Mouse (Mus musculus) limb, embryonic 10.5 days (tissue): ENCODE results near the gene Ube2d3. TPM values are rescaled to one million over a fixed set of nuclear protein-coding genes. Genes with fewer than 3 reads are reported as not detected.

Source experiments
- DNase-seq: peaks from one replicate; pipeline ENCODE4 v3.0.0-alpha.2; 2017; ENCODE audit warnings: low spot score
- H3K27ac ChIP-seq: fragments of 300-500 bp; sonication (generic); 2 replicates; pipeline ENCODE4 v1.5.1; 2016; ENCODE audit warnings: mild to moderate bottlenecking
- H3K27me3 ChIP-seq: fragments of 300-500 bp; sonication (generic); 2 replicates; pipeline ENCODE4 v1.6.1; 2016; ENCODE audit warnings: low read depth, mild to moderate bottlenecking; ENCODE audit not compliant: poor library complexity, severe bottlenecking
- H3K36me3 ChIP-seq: fragments of 300-500 bp; sonication (generic); 2 replicates; pipeline ENCODE4 v1.6.1; 2016; ENCODE audit warnings: mild to moderate bottlenecking, moderate library complexity
- H3K4me1 ChIP-seq: fragments of 300-500 bp; sonication (generic); 2 replicates; pipeline ENCODE4 v1.6.1; 2016
- H3K4me3 ChIP-seq: fragments of 300-500 bp; sonication (generic); 2 replicates; pipeline ENCODE4 v1.5.1; 2016; ENCODE audit warnings: mild to moderate bottlenecking, moderate library complexity
- H3K9me3 ChIP-seq: fragments of 300-500 bp; sonication (generic); replicated peaks from 2 replicates; pipeline ENCODE4 v1.6.1; 2016; ENCODE audit warnings: mild to moderate bottlenecking
- WGBS: fragments of 180-500 bp; shearing (Covaris S2); methylation state at CpG from one replicate; pipeline ENCODE4 v1.1.7; 2016; 5-methylcytosine and 5-hydroxymethylcytosine counted together
- polyA plus RNA-seq: library from polyadenylated mRNA; unstranded; fragments of >200 nt; fragmentation: Nextera tagmentation; extraction: Ambion mirVana; gene quantifications from 2 replicates; pipeline ENCODE4 v1.2.1, GENCODE M21; 2016

Ube2d3 gene
- 530 and 546 TPM in 2 replicates for polyA plus RNA-seq

DNA sequence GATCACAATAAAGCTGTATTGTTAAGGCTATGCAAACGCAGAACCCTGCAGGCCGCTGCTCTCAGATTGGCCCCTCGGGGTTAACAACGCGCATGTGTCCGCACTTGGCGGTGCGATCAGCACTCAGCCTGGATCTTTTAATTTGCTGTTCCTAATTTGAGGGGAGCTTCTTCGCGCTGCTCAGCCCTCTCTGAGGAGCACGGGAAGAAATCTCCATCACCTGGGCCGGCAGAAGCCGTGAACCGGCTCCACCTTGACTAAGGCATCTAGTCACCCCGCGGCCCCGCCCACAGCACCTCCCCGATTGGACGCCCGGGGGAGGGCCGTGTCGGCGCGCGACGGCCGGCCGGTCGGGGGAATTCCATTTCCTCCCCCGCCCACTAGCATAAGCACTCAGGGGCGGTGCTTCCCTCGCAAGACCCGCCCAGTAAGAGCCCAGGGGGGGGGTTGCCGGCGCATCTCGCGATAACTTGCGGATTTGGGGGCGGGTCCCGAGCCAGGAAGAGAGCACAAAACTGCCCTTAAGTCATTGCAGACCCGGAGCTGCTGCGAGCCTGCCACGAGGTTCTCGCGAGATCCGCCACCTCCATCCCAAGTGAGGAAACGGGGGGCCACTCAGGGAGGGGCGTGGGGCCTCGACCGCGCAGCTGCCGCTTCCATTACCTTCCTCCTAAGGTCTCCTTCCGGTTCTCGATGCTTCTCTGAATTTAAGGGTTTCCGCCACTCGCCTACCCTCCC, at the start of gene Ube2d3:
Gene Ube2d3, plus strand, starts transcription at position 392 of the 738 bp plus-strand sequence.
- Histone ChIP-seq H3K27ac (peak within 1 kb of the TSS; percentile 100), H3K4me1 (peaks cover 27% of the 10 kb centered on the region), H3K27me3 (no peaks in the 10 kb centered on the region), H3K36me3 (peaks cover 33% of the 10 kb centered on the region), H3K4me3 (peak within 1 kb of the TSS; percentile 99), H3K9me3 (no peaks in the 10 kb centered on the region)
- WGBS = under 1% methylated on average over 56 of the region's 56 CpGs
- DNase-seq = peak; percentile 98

DNA sequence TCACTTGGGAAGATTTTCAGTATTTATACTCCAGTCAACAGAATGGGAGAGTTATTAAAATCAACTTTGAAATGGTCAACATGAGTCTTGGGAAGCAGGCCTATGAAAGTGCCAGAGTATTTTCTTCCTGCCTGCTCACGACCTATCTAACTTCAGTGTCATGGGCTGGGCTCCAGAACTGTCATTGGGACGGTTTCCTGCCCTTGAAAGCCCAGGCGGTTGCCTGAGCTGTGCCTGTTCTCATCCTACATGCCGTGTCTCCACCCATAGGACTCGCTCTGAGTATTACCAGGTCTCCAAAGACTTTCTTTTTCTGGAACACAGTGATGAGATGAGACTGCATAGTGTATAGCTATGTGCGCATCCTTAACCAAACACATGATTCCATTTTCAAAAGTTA, 44.8 kb upstream of the Ube2d3 start:
- Histone ChIP-seq H3K27ac (no peak overlapping the region), H3K9me3 (no peaks in the 10 kb centered on the region), H3K4me3 (no peak overlapping the region), H3K36me3 (no peaks in the 10 kb centered on the region), H3K27me3 (no peaks in the 10 kb centered on the region), H3K4me1 (peaks cover 15% of the 10 kb centered on the region)
- WGBS = 86% methylated on average over 6 of the region's 6 CpGs
- DNase-seq = no peak

DNA sequence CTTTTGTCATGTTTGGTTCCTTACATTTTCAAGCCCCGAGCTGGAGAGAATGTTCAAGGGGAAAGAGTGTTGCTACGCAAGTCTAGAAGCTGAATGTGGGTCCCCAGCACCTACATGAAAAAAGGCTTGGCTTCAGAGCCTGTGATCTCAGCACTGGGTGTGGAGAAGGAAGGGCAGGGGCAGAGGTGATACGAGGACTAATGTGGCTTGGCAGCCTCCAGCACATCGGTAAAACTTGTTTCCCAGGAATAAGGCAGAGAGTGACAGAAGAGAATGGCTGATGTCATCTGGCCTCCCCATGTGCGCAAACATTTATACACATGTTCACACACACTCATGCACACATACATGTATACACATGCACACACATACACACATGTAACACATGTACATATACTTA, 42.9 kb upstream of the Ube2d3 start:
- no peak for DNase-seq
- Histone ChIP-seq H3K9me3 (no peaks in the 10 kb centered on the region), H3K27ac (no peak overlapping the region), H3K4me1 (peaks cover 15% of the 10 kb centered on the region), H3K4me3 (no peak overlapping the region), H3K36me3 (no peaks in the 10 kb centered on the region), H3K27me3 (no peaks in the 10 kb centered on the region)
- 80% methylated on average over 5 of the region's 5 CpGs for WGBS

DNA sequence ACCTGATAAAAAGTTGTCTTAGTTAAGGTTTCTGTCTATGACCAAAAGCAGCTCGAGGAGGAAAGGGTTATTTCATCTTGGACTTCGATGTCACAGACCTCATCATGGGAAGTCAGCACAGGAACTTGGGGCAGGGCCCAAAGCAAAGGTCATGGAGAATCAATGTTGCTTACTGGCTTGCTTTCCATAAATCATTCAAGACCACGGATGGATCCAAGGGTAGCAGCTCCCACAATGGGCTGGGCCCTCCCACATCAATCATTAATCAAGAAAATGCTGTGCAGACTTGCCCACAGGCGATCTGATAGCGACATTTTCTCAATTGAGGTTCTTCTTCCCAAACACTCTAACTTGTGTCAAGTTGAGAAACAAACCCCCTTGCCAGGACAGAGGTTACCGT, 41.9 kb upstream of the Ube2d3 start:
- no peak overlapping the region for H3K4me3 ChIP-seq
- no peaks in the 10 kb centered on the region for H3K36me3 ChIP-seq
- no peaks in the 10 kb centered on the region for H3K9me3 ChIP-seq
- H3K27me3 ChIP-seq = no peaks in the 10 kb centered on the region
- H3K27ac ChIP-seq = no peak overlapping the region
- 63% methylated on average over 6 of the region's 6 CpGs for WGBS
- no peak for DNase-seq
- H3K4me1 ChIP-seq = peaks cover 15% of the 10 kb centered on the region

DNA sequence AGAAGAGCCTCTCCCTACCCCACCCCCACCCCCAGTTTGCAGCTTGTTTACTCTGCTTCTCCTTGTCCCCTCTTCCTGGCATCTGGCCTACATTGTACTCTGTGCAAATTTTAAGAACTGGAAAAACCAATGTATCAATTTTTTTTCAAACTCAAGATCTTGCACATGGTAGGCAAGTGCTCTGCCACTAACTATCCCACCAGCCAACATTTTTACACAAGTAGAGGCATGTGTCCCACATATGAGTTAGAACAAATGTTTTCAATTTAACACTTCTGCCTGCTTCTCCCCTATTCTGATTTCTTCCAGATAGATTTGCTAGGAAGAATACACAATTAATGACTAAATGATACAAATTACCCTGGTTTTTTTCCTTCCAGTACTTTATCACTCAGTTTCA, 40.8 kb upstream of the Ube2d3 start:
- peaks cover 15% of the 10 kb centered on the region for H3K4me1 ChIP-seq
- no peak overlapping the region for H3K27ac ChIP-seq
- H3K27me3 ChIP-seq = no peaks in the 10 kb centered on the region
- DNase-seq = no peak
- no peaks in the 10 kb centered on the region for H3K36me3 ChIP-seq
- no peak overlapping the region for H3K4me3 ChIP-seq
- no peaks in the 10 kb centered on the region for H3K9me3 ChIP-seq

DNA sequence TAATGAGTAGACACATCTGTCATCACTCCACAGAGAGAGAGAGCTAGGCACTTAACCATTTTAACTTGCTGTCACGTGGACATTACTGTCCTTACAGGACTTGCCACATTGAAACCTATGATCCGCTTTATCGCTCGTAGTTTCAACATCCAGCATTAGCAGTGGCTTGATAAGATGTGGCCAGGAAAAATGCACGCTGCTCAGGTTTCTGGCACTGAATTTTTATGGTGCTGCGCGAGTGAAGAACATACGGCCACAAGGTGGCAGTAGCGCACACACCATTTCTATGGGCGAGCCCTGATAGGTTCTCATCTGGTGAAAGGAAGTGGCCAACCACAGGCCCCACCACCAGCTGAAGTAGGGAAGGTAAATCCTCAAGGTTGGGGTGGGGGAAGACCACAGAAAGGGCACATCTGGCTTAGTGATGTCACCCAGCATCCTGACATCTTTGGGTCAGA, 35.7 kb upstream of the Ube2d3 start:
- Histone ChIP-seq H3K27me3 (no peaks in the 10 kb centered on the region), H3K36me3 (peaks cover 23% of the 10 kb centered on the region)
- 17% methylated on average over 10 of the region's 10 CpGs for WGBS

DNA sequence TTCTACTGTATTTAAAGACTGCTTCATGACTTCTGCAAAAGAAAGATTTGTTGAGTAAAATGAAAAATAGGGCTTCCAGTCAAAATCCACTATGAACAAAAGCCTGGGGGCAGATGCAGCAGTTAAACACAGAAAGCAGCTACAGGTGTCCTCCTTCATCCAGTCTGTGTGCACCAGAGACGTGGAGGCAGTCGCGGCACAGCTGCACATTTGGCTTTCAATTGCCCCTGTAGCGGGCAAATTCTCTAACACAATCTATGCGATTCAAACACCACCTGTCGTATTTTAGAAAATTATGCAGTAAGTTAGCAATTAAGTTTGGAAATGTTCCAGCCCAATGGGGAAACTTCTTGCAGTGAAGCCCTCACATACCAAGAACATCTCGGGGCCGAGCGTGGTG, 34.7 kb upstream of the Ube2d3 start:
- DNase-seq = no peak
- peaks cover 29% of the 10 kb centered on the region for H3K36me3 ChIP-seq
- no peaks in the 10 kb centered on the region for H3K27me3 ChIP-seq
- H3K4me1 ChIP-seq = no peaks in the 10 kb centered on the region
- WGBS = 91% methylated on average over 9 of the region's 9 CpGs
- no peak overlapping the region for H3K4me3 ChIP-seq
- no peaks in the 10 kb centered on the region for H3K9me3 ChIP-seq
- H3K27ac ChIP-seq = no peak overlapping the region

More for the DNA sequence above, 35.7 kb upstream of the Ube2d3 start:
- no peak overlapping the region for H3K27ac ChIP-seq
- no peaks in the 10 kb centered on the region for H3K9me3 ChIP-seq
- DNase-seq = peak; percentile 85
- H3K4me3 ChIP-seq = no peak overlapping the region
- H3K4me1 ChIP-seq = peaks cover 4% of the 10 kb centered on the region

DNA sequence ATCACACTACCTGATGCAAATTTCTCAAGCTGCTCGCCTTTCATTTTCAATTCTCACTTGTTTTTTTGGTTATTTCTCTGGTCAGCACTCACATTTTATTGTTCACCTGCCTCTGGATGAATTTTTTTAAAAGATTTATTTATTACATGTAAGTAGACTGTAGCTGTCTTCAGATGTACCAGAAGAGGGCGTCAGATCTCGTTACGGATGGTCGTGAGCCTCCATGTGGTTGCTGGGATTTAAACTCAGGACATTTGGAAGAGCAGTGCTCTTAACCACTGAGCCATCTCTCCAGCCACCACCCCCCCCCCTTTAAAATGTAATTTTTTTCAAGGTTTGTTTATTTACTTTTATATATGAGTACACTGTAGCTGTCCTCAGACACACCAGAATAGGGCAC, 34.1 kb upstream of the Ube2d3 start:
- WGBS = 90% methylated on average over 5 of the region's 5 CpGs
- Histone ChIP-seq H3K4me1 (no peaks in the 10 kb centered on the region), H3K27me3 (no peaks in the 10 kb centered on the region), H3K4me3 (no peak overlapping the region), H3K27ac (no peak overlapping the region), H3K9me3 (no peaks in the 10 kb centered on the region), H3K36me3 (peaks cover 34% of the 10 kb centered on the region)
- no peak for DNase-seq

DNA sequence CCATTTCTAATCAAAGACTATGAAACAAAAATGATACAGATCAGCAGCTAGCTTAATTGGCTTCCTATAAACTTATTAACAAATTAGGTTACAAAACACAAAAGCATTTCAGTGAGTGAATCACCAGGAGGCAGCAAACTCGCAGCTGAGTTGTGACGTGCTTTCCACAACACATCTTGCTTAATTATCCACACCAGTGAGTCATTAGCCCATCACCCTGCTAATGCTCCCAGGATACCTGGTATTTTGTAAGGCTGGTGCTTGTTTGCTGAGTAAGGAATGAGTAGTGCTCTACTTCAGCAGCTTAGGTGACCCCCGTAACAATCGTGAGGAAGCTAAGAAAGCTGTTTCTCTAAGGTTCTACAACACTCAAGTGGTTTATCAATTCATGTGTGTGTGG, 33.4 kb upstream of the Ube2d3 start:
- H3K27me3 ChIP-seq = no peaks in the 10 kb centered on the region
- no peak overlapping the region for H3K4me3 ChIP-seq
- DNase-seq = no peak
- peaks cover 41% of the 10 kb centered on the region for H3K36me3 ChIP-seq
- no peak overlapping the region for H3K27ac ChIP-seq
- H3K4me1 ChIP-seq = no peaks in the 10 kb centered on the region
- 81% methylated on average over 4 of the region's 4 CpGs for WGBS
- no peaks in the 10 kb centered on the region for H3K9me3 ChIP-seq

DNA sequence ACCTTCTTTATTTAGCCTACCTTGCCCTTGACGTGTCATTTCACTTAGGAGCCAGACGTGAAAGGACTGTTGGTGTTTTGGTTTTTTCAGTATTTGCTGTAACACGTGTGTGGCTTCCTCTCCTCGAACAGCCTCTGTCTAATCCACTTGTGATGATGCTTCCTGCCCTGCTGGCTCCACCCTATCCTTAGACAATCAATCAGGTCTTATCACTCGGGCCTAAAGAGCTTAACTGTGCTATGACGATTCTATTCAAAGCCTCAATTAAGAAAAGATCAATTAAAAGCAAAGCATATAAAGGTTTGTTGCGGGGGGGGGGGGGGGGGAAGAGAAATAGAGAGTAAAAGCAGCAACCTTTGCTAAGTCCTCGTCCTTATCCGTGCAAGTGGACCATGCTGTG, 30.6 kb upstream of the Ube2d3 start:
- Histone ChIP-seq H3K4me3 (no peak overlapping the region), H3K36me3 (peaks cover 57% of the 10 kb centered on the region), H3K4me1 (0 out of 2 replicates have a peak, but pooled peaks cover 2% of the 10 kb centered on the region), H3K27ac (no peak overlapping the region), H3K27me3 (no peaks in the 10 kb centered on the region), H3K9me3 (no peaks in the 10 kb centered on the region)
- no peak for DNase-seq
- WGBS = 91% methylated on average over 8 of the region's 9 CpGs

DNA sequence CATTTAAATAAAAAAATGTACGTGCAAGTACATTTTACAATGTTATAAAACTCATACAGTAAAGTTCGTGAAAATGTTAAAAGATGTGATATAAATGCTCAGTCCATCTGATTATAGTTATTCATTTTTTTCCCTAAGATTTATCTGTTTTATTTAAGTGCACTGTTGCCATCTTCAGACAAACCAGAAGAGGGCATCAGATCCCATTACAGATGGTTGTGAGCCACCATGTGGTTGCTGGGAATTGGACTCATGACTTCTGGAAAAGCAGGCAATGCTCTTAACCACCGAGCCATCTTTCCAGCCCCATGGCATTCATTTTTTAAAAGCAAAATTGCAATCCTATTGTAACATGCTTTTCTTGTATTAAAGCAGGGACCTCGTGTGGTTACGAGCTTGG, 28.7 kb upstream of the Ube2d3 start:
- no peaks in the 10 kb centered on the region for H3K9me3 ChIP-seq
- DNase-seq = no peak
- 97% methylated on average over 5 of the region's 5 CpGs for WGBS
- no peaks in the 10 kb centered on the region for H3K27me3 ChIP-seq
- no peak overlapping the region for H3K4me3 ChIP-seq
- no peak overlapping the region for H3K27ac ChIP-seq
- peaks cover 57% of the 10 kb centered on the region for H3K36me3 ChIP-seq
- 0 out of 2 replicates have a peak, but pooled peaks cover 6% of the 10 kb centered on the region for H3K4me1 ChIP-seq

DNA sequence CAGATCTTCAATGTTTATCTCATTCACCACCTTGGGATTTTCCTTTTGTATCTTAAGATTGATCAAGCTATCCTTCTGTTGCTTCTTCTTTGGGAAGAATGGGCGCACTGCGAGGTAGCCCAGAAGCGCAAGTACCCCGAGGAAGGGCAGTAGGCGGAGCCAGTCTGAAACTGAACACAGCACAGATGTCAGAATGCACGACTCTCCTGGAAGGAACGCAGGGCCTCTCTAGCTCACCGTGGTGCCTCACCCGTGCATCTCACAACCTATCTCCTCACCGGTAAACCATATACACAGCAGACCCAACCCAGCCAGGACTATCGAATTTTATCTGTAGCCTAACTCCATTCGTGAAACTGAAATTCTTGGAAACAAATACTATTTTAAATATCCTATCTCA, 26.9 kb upstream of the Ube2d3 start:
- H3K36me3 ChIP-seq = peaks cover 46% of the 10 kb centered on the region

DNA sequence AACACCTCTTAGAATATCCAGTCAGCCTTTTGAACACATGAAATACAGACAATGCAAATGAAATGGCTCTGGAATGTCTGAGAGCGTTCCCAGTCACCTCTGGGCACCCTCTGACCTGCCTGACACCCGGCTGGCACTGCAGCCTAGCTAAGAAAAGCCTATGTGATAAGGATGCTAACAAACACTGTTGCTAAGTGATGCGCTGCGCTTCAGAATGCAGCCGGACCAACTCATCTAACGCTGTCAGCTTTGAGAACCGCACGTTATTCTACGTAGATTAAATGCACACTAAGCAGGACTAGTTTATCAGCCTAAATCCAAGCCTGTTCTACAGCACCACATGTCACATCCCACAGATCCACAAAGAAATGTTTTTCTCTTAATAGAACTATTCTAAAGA, 26.1 kb upstream of the Ube2d3 start:
- Histone ChIP-seq H3K4me1 (0 out of 2 replicates have a peak, but pooled peaks cover 6% of the 10 kb centered on the region), H3K4me3 (no peak overlapping the region), H3K27ac (no peak overlapping the region), H3K27me3 (no peaks in the 10 kb centered on the region), H3K36me3 (peaks cover 45% of the 10 kb centered on the region), H3K9me3 (no peaks in the 10 kb centered on the region)
- no peak for DNase-seq
- WGBS = 84% methylated on average over 9 of the region's 9 CpGs

More for the DNA sequence above, 26.9 kb upstream of the Ube2d3 start:
- Histone ChIP-seq H3K4me3 (no peak overlapping the region), H3K27ac (no peak overlapping the region), H3K4me1 (0 out of 2 replicates have a peak, but pooled peaks cover 6% of the 10 kb centered on the region), H3K27me3 (no peaks in the 10 kb centered on the region), H3K9me3 (no peaks in the 10 kb centered on the region)
- DNase-seq = no peak
- WGBS = 94% methylated on average over 12 of the region's 12 CpGs
